Comparison of ENCODE assay signal across 7 mouse cellular contexts in genomic region chr6:34780943-34781289, GRCm38 (mm10). TPM values are rescaled to one million over a fixed set of nuclear protein-coding genes. Genes with fewer than 3 reads are reported as not detected.
DNase-seq lines count a peak whose midpoint lies in the region; ATAC-seq and TF ChIP-seq lines count a peak whose summit lies in the region.

No protein-coding gene starts in this region.

- TF ChIP-seq EP300 in lung, postnatal 0 days (IDR thresholded peaks at IDR 0.05) = no peak

- H3K27me3 ChIP-seq in lung, postnatal 0 days (replicated peaks; ENCODE audit: insufficient read depth, low read length) = no peaks in the 10 kb centered on the region
- peaks cover 2% of the 10 kb centered on the region; the same call in 1 of the 2 replicates for H3K27me3 ChIP-seq in forebrain, embryonic 11.5 days (ENCODE audit: control insufficient read depth, insufficient read depth, low read length)
- H3K27me3 ChIP-seq in limb, embryonic 14.5 days (ENCODE audit: control insufficient read depth, insufficient read depth, low read length) = no peaks in the 10 kb centered on the region
- no peaks in the 10 kb centered on the region for H3K27me3 ChIP-seq in stomach, embryonic 14.5 days (ENCODE audit: control insufficient read depth, insufficient read depth, low read length)

- no peak for ATAC-seq in lung, postnatal 0 days
- no peak; the same call in 1 of the 2 replicates for ATAC-seq in forebrain, embryonic 11.5 days (replicated peaks; ENCODE audit: low FRiP score)
- ATAC-seq in limb, embryonic 14.5 days (ENCODE audit: low FRiP score, low read depth) = no peak
- no peak for ATAC-seq in stomach, embryonic 14.5 days (ENCODE audit: insufficient number of reproducible peaks, insufficient read depth, low FRiP score, low read depth)

- no peaks in the 10 kb centered on the region for H3K9me3 ChIP-seq in lung, postnatal 0 days (ENCODE audit: low read length)
- no peaks in the 10 kb centered on the region for H3K9me3 ChIP-seq in forebrain, embryonic 11.5 days (ENCODE audit: control insufficient read depth, low read length)
- no peaks in the 10 kb centered on the region for H3K9me3 ChIP-seq in limb, embryonic 14.5 days (ENCODE audit: control insufficient read depth, low read length)
- H3K9me3 ChIP-seq in stomach, embryonic 14.5 days (ENCODE audit: control insufficient read depth, low read depth, low read length) = no peaks in the 10 kb centered on the region

- peak overlapping the region; percentile 65 for H3K4me3 ChIP-seq in lung, postnatal 0 days (ENCODE audit: low read depth, low read length)
- peak overlapping the region; percentile 52 for H3K4me3 ChIP-seq in forebrain, embryonic 11.5 days (ENCODE audit: low read depth, low read length)
- H3K4me3 ChIP-seq in limb, embryonic 14.5 days (replicated peaks; ENCODE audit: low read length) = peak overlapping the region; percentile 69
- H3K4me3 ChIP-seq in stomach, embryonic 14.5 days (ENCODE audit: low read depth, low read length) = peak overlapping the region; percentile 74

- H3K4me1 ChIP-seq in lung, postnatal 0 days (ENCODE audit: insufficient read depth, low read depth, low read length) = peaks cover 3% of the 10 kb centered on the region; the same call in 1 of the 2 replicates
- H3K4me1 ChIP-seq in forebrain, embryonic 11.5 days (replicated peaks; ENCODE audit: control insufficient read depth, insufficient read depth, low read length) = peaks cover 2% of the 10 kb centered on the region; the same call in 1 of the 2 replicates
- no peaks in the 10 kb centered on the region for H3K4me1 ChIP-seq in limb, embryonic 14.5 days (ENCODE audit: control insufficient read depth, insufficient read depth, low read length)
- no peaks in the 10 kb centered on the region for H3K4me1 ChIP-seq in stomach, embryonic 14.5 days (ENCODE audit: control insufficient read depth, insufficient read depth, low read length)

- TF ChIP-seq CTCF in lung, postnatal 0 days (IDR thresholded peaks at IDR 0.05) = no peak

- 2% methylated on average over 13 of the region's 13 CpGs for WGBS in lung, postnatal 0 days
- 8% methylated on average over 13 of the region's 13 CpGs for WGBS in forebrain, embryonic 11.5 days
- WGBS in limb, embryonic 14.5 days = 2% methylated on average over 13 of the region's 13 CpGs
- WGBS in stomach, embryonic 14.5 days = 2% methylated on average over 13 of the region's 13 CpGs

- H3K4me2 ChIP-seq in lung, postnatal 0 days (replicated peaks; ENCODE audit: low read depth, low read length) = peak overlapping the region; percentile 66
- H3K4me2 ChIP-seq in forebrain, embryonic 11.5 days (ENCODE audit: low read depth, low read length, severe bottlenecking) = peak overlapping the region; percentile 80
- H3K4me2 ChIP-seq in limb, embryonic 14.5 days (replicated peaks; ENCODE audit: low read depth, low read length, severe bottlenecking) = peak overlapping the region; percentile 71
- peak overlapping the region; percentile 66 for H3K4me2 ChIP-seq in stomach, embryonic 14.5 days (replicated peaks; ENCODE audit: low read depth, low read length)

- H3K27ac ChIP-seq in lung, postnatal 0 days (ENCODE audit: low read length) = peak overlapping the region; percentile 97
- H3K27ac ChIP-seq in forebrain, embryonic 11.5 days (ENCODE audit: low read depth, low read length) = peak overlapping the region; percentile 88; the same call in 1 of the 2 replicates
- peak overlapping the region; percentile 98 for H3K27ac ChIP-seq in limb, embryonic 14.5 days (replicated peaks; ENCODE audit: low read depth, low read length)
- H3K27ac ChIP-seq in stomach, embryonic 14.5 days (ENCODE audit: low read length) = peak overlapping the region; percentile 98

- DNase-seq in lung, postnatal 0 days (ENCODE audit: low spot score) = no peak
- DNase-seq in lung, adult 18-20 months = no peak
- DNase-seq in forebrain, embryonic 11.5 days (ENCODE audit: low spot score) = no peak
- no peak for DNase-seq in limb, embryonic 14.5 days (ENCODE audit: low spot score)
- no peak for DNase-seq in gastrocnemius, postnatal 10 days
- DNase-seq in cerebellum, postnatal 36 days = no peak

- no peak for TF ChIP-seq POLR2A in limb, embryonic 14.5 days (IDR thresholded peaks at IDR 0.05; ENCODE audit: borderline replicate concordance, extremely low read depth, insufficient read depth, insufficient read length)

- no peaks in the 10 kb centered on the region for H3K36me3 ChIP-seq in lung, postnatal 0 days (ENCODE audit: insufficient read depth, low read length)
- no peaks in the 10 kb centered on the region for H3K36me3 ChIP-seq in forebrain, embryonic 11.5 days (ENCODE audit: control insufficient read depth, insufficient read depth, low read length)
- peaks cover 5% of the 10 kb centered on the region; the same call in 1 of the 2 replicates for H3K36me3 ChIP-seq in limb, embryonic 14.5 days (ENCODE audit: control insufficient read depth, insufficient read depth, low read length)
- H3K36me3 ChIP-seq in stomach, embryonic 14.5 days (ENCODE audit: control insufficient read depth, insufficient read depth, low read length) = no peaks in the 10 kb centered on the region; the same call in 1 of the 2 replicates

- peak overlapping the region; percentile 67 for H3K9ac ChIP-seq in lung, postnatal 0 days (replicated peaks; ENCODE audit: low read depth)
- H3K9ac ChIP-seq in forebrain, embryonic 11.5 days (ENCODE audit: low read length) = peak overlapping the region; percentile 83
- peak overlapping the region; percentile 95 for H3K9ac ChIP-seq in limb, embryonic 14.5 days (ENCODE audit: low read depth, low read length, severe bottlenecking)
- H3K9ac ChIP-seq in stomach, embryonic 14.5 days (replicated peaks; ENCODE audit: low read depth, low read length) = peak overlapping the region; percentile 87

RNA-seq across cellular contexts. Expression of gene Agbl3, which starts 0.7 kb away (rescaled TPM):
- 13.2 and 16.0 TPM in 2 replicates for polyA plus RNA-seq in lung, postnatal 0 days (2015; fragmentation: Nextera tagmentation; extraction: Ambion mirVana)
- polyA plus RNA-seq in forebrain, embryonic 11.5 days (2014; fragmentation: Nextera tagmentation; extraction: Ambion mirVana) = 4.8 and 5.1 TPM in 2 replicates
- 10.7 and 11.3 TPM in 2 replicates for polyA plus RNA-seq in limb, embryonic 14.5 days (2012; rRNA removed)
- 8.2 and 10.0 TPM in 2 replicates for polyA plus RNA-seq in limb, embryonic 14.5 days (2014; fragmentation: Nextera tagmentation; extraction: Ambion mirVana)
- polyA plus RNA-seq in stomach, embryonic 14.5 days (2014; fragmentation: Nextera tagmentation; extraction: Ambion mirVana) = 6.9 and 8.5 TPM in 2 replicates
- total RNA-seq in gastrocnemius, postnatal 10 days (2021) = 1 to 10 TPM; 4.6 to 5.5 TPM
